In genomic region chr9:109813424-109813823, GRCm38 (mm10) we compare ENCODE assay signal across 14 mouse cellular contexts. TPM values are rescaled to one million over a fixed set of nuclear protein-coding genes. Genes with fewer than 3 reads are reported as not detected.
DNase-seq lines count a peak whose midpoint lies in the region; ATAC-seq and TF ChIP-seq lines count a peak whose summit lies in the region.
"Had no signal": no experiment of that assay in that cellular context is flagged by ENCODE, and none has a peak within 500 bp of the region (broad histone marks: within the 10 kb centered on the region; RNA-seq: fewer than 3 reads in every experiment).

No protein-coding gene starts in this region.

- H3K4me2 ChIP-seq in heart, embryonic 14.5 days (ENCODE audit: low read length) = peak overlapping the region; percentile 36; the same call in 1 of the 2 replicates
- no peak overlapping the region for H3K4me2 ChIP-seq in hindbrain, embryonic 15.5 days
- H3K4me2 ChIP-seq: embryonic facial prominence, embryonic 12.5 days; liver, embryonic 12.5 days had no signal

- H3K4me1 ChIP-seq in heart, embryonic 14.5 days (ENCODE audit: control insufficient read depth in 2 of 2, insufficient read depth in 2 of 2, low read length in 2 of 2) = peaks cover 2 to 8% of the 10 kb centered on the region in 2 experiments; a peak in 2 of 4 replicates
- no peaks in the 10 kb centered on the region for H3K4me1 ChIP-seq in hindbrain, embryonic 15.5 days (replicated peaks)
- H3K4me1 ChIP-seq: embryonic facial prominence, embryonic 12.5 days; liver, embryonic 12.5 days had no signal

- DNase-seq in heart, adult 11 months = no peak
- peak; percentile 2 to 23 for DNase-seq in left cerebral cortex, postnatal 25 days (ENCODE audit: low spot score in 2 of 2)
- no peak for DNase-seq in left cerebral cortex, adult 2 months (ENCODE audit: extremely low spot score in 1 of 2, low spot score in 2 of 2)
- DNase-seq in embryo, embryonic 10.5 days (ENCODE audit: low spot score) = peak; percentile 9
- no peak for DNase-seq in adrenal gland, postnatal 14 days
- DNase-seq: thymus, postnatal 25 days had no signal

- intact Hi-C loops in left cerebral cortex, postnatal 25 days (cut with DNase I) = no loop called here
- intact Hi-C loops in left cerebral cortex, adult 2 months (cut with DNase I) = no loop called here

- no peak overlapping the region for H3K9ac ChIP-seq in heart, embryonic 14.5 days (ENCODE audit: low read length)
- no peak overlapping the region for H3K9ac ChIP-seq in hindbrain, embryonic 15.5 days
- H3K9ac ChIP-seq: embryonic facial prominence, embryonic 12.5 days; liver, embryonic 12.5 days had no signal

- no peak overlapping the region for H3K4me3 ChIP-seq in heart, embryonic 14.5 days (ENCODE audit: control insufficient read depth in 1 of 2, insufficient read depth in 1 of 2, low read depth in 1 of 2, low read length in 2 of 2)
- H3K4me3 ChIP-seq in left cerebral cortex, adult 2 months = no peak overlapping the region
- no peak overlapping the region for H3K4me3 ChIP-seq in hindbrain, embryonic 15.5 days
- H3K4me3 ChIP-seq: embryonic facial prominence, embryonic 12.5 days; liver, embryonic 12.5 days; megakaryocyte, embryonic 14.5 days had no signal

- no peaks in the 10 kb centered on the region for H3K36me3 ChIP-seq in heart, embryonic 14.5 days (ENCODE audit: control insufficient read depth, insufficient read depth, low read length)
- no peaks in the 10 kb centered on the region for H3K36me3 ChIP-seq in hindbrain, embryonic 15.5 days
- H3K36me3 ChIP-seq: embryonic facial prominence, embryonic 12.5 days; liver, embryonic 12.5 days had no signal

- H3K27me3 ChIP-seq in heart, embryonic 14.5 days (ENCODE audit: control insufficient read depth, insufficient read depth, low read length) = no peaks in the 10 kb centered on the region
- no peaks in the 10 kb centered on the region for H3K27me3 ChIP-seq in hindbrain, embryonic 15.5 days
- H3K27me3 ChIP-seq: embryonic facial prominence, embryonic 12.5 days; liver, embryonic 12.5 days had no signal

- H3K9me3 ChIP-seq in heart, embryonic 14.5 days (ENCODE audit: control insufficient read depth, low read length) = no peaks in the 10 kb centered on the region
- no peaks in the 10 kb centered on the region for H3K9me3 ChIP-seq in hindbrain, embryonic 15.5 days
- H3K9me3 ChIP-seq: embryonic facial prominence, embryonic 12.5 days; liver, embryonic 12.5 days; megakaryocyte, embryonic 14.5 days had no signal

- WGBS in heart, embryonic 14.5 days = 30% methylated on average over 7 of the region's 7 CpGs
- 23% methylated on average over 7 of the region's 7 CpGs for whole genome bisulfite sequencing in hindbrain, embryonic 15.5 days

- 0 out of 4 replicates have a peak overlapping the region, but pooled peaks of 1 of the 2 experiments have one; percentile 7 for H3K27ac ChIP-seq in heart, embryonic 14.5 days (replicated peaks in 1 of 2; ENCODE audit: control insufficient read depth in 1 of 2, insufficient read depth in 1 of 2, low read depth in 2 of 2, low read length in 2 of 2)
- H3K27ac ChIP-seq in left cerebral cortex, adult 2 months = no peak overlapping the region
- no peak overlapping the region for H3K27ac ChIP-seq in hindbrain, embryonic 15.5 days (replicated peaks)
- H3K27ac ChIP-seq: embryonic facial prominence, embryonic 12.5 days; liver, embryonic 12.5 days had no signal

- TF ChIP-seq CTCF in left cerebral cortex, adult 2 months (IDR thresholded peaks at IDR 0.05) = no peak

- 0 out of 2 replicates have a peak, but pooled peaks have one; percentile 64 for ATAC-seq in heart, embryonic 14.5 days (ENCODE audit: insufficient number of reproducible peaks, insufficient read depth, low FRiP score, low read depth)
- ATAC-seq in hindbrain, embryonic 15.5 days (ENCODE audit: low FRiP score, low read depth) = peak; percentile 23; the same call in 1 of the 2 replicates
- ATAC-seq in monocyte, adult 5-6 weeks (replicated peaks; ENCODE audit: insufficient number of reproducible peaks, low FRiP score, low TSS enrichment, poor library complexity, severe bottlenecking) = no peak
- ATAC-seq: liver, embryonic 12.5 days had no signal

RNA-seq across cellular contexts. Expression of gene Spink8, which starts 1.3 kb away (rescaled TPM):
- polyA plus RNA-seq in heart, embryonic 14.5 days (2014; fragmentation: Nextera tagmentation; extraction: Ambion mirVana) = not detected in 2 replicates
- 1 to 10 TPM; 1.8 to 2.8 TPM for total RNA-seq in left cerebral cortex, postnatal 25 days (2021)
- 1 to 10 TPM; 2.6 to 3.4 TPM for total RNA-seq in left cerebral cortex, adult 2 months (2021)
- polyA plus RNA-seq in hindbrain, embryonic 15.5 days (2015; fragmentation: Nextera tagmentation; extraction: Ambion mirVana) = 0.21 TPM in 1 of 2 replicates, not detected in the other
- not detected in 3 replicates for total RNA-seq in monocyte, adult 5-6 weeks (2017)
- total RNA-seq in adrenal gland, postnatal 14 days (2021) = 17.4 and 19.3 TPM in 2 replicates
- total RNA-seq: hematopoietic stem cell, adult 5-6 weeks had no signal
- polyA plus RNA-seq: embryonic facial prominence, embryonic 12.5 days; liver, embryonic 12.5 days had no signal

RNA-seq across cellular contexts. Expression of gene Nme6, which starts 19.1 kb away (rescaled TPM):
- polyA plus RNA-seq in heart, embryonic 14.5 days (2014; fragmentation: Nextera tagmentation; extraction: Ambion mirVana) = 58.6 and 62.3 TPM in 2 replicates
- total RNA-seq in left cerebral cortex, postnatal 25 days (2021) = 1 to 10 TPM; 7.3 to 7.7 TPM
- 10 to 100 TPM; 10.6 to 11.2 TPM for total RNA-seq in left cerebral cortex, adult 2 months (2021)
- polyA plus RNA-seq in hindbrain, embryonic 15.5 days (2015; fragmentation: Nextera tagmentation; extraction: Ambion mirVana) = 70.6 and 72.9 TPM in 2 replicates
- 1.7 to 2.1 TPM in 2 of 3 replicates, not detected in the other for total RNA-seq in monocyte, adult 5-6 weeks (2017)
- 18.1 and 19.8 TPM in 2 replicates for total RNA-seq in adrenal gland, postnatal 14 days (2021)

RNA-seq across cellular contexts. Expression of gene Fbxw27, which starts 23.0 kb away (rescaled TPM):
- polyA plus RNA-seq in heart, embryonic 14.5 days (2014; fragmentation: Nextera tagmentation; extraction: Ambion mirVana) = not detected in 2 replicates
- not detected for total RNA-seq in left cerebral cortex, postnatal 25 days (2021)
- not detected for total RNA-seq in left cerebral cortex, adult 2 months (2021)
- polyA plus RNA-seq in hindbrain, embryonic 15.5 days (2015; fragmentation: Nextera tagmentation; extraction: Ambion mirVana) = 0.41 TPM in 1 of 2 replicates, not detected in the other
- total RNA-seq in monocyte, adult 5-6 weeks (2017) = not detected in 3 replicates
- not detected in 2 replicates for total RNA-seq in adrenal gland, postnatal 14 days (2021)
- total RNA-seq: hematopoietic stem cell, adult 5-6 weeks; layer of hippocampus, adult 8-10 months had no signal
- polyA plus RNA-seq: embryonic facial prominence, embryonic 12.5 days; liver, embryonic 12.5 days had no signal

RNA-seq across cellular contexts. Expression of gene Camp, which starts 36.0 kb away (rescaled TPM):
- polyA plus RNA-seq in heart, embryonic 14.5 days (2014; fragmentation: Nextera tagmentation; extraction: Ambion mirVana) = 2.4 TPM in 1 of 2 replicates, not detected in the other
- not detected for total RNA-seq in left cerebral cortex, postnatal 25 days (2021)
- total RNA-seq in left cerebral cortex, adult 2 months (2021) = not detected
- polyA plus RNA-seq in hindbrain, embryonic 15.5 days (2015; fragmentation: Nextera tagmentation; extraction: Ambion mirVana) = 0.51 and 0.75 TPM in 2 replicates
- total RNA-seq in monocyte, adult 5-6 weeks (2017) = not detected in 3 replicates
- 2.4 and 5.2 TPM in 2 replicates for total RNA-seq in adrenal gland, postnatal 14 days (2021)
- total RNA-seq: layer of hippocampus, adult 8-10 months had no signal

Comparison
In these comparisons a context has a peak if more than half of its experiments do, and no peak if none do; other contexts are left out.
1. DNase-seq: peak in left cerebral cortex, postnatal 25 days (2 of 2) and embryo, embryonic 10.5 days (single experiment); none in heart, adult 11 months (single experiment), left cerebral cortex, adult 2 months (0 of 2) and adrenal gland, postnatal 14 days (single experiment).